Mouse (Mus musculus): ENCODE measurements around the gene Il12rb1. TPM values are rescaled to one million over a fixed set of nuclear protein-coding genes. Genes with fewer than 3 reads are reported as not detected.
"Not testable (repeated sequence)": the region's sequence is repeated elsewhere in the genome, so short reads cannot be mapped to it uniquely, and the experiment has no call there.

Il12rb1 gene
- total RNA-seq, 1 experiment from 2014 or later, result 2.7 TPM

GRCm38 (mm10) chr8:70820101-70820935 lies 12.1 kb downstream of the Il12rb1 start:
- ATAC-seq (replicated peaks; ENCODE audit: insufficient number of reproducible peaks, low FRiP score, low TSS enrichment, poor library complexity, severe bottlenecking), result no peak

GRCm38 (mm10) chr8:70821399-70821962 lies 13.2 kb downstream of the Il12rb1 start:
- ATAC-seq (replicated peaks; ENCODE audit: insufficient number of reproducible peaks, low FRiP score, low TSS enrichment, poor library complexity, severe bottlenecking), result peak; percentile 87

GRCm38 (mm10) chr8:70821992-70822391 lies 13.7 kb downstream of the Il12rb1 start:
- ATAC-seq (replicated peaks; ENCODE audit: insufficient number of reproducible peaks, low FRiP score, low TSS enrichment, poor library complexity, severe bottlenecking), result no peak

GRCm38 (mm10) chr8:70822594-70822993 lies 14.3 kb downstream of the Il12rb1 start:
- not testable (repeated sequence) for ATAC-seq (replicated peaks; ENCODE audit: insufficient number of reproducible peaks, low FRiP score, low TSS enrichment, poor library complexity, severe bottlenecking)

- ATAC-seq (replicated peaks; ENCODE audit: insufficient number of reproducible peaks, low FRiP score, low TSS enrichment, poor library complexity, severe bottlenecking), result no peak
Measured at GRCm38 (mm10) chr8:70823802-70824201, 15.6 kb downstream of the Il12rb1 start.

- no peak for ATAC-seq (replicated peaks; ENCODE audit: insufficient number of reproducible peaks, low FRiP score, low TSS enrichment, poor library complexity, severe bottlenecking)
Measured at GRCm38 (mm10) chr8:70825816-70826215, 17.6 kb downstream of the Il12rb1 start.

- no peak for ATAC-seq (replicated peaks; ENCODE audit: insufficient number of reproducible peaks, low FRiP score, low TSS enrichment, poor library complexity, severe bottlenecking)
Measured at GRCm38 (mm10) chr8:70827010-70827409, 18.8 kb downstream of the Il12rb1 start.

- no peak for ATAC-seq (replicated peaks; ENCODE audit: insufficient number of reproducible peaks, low FRiP score, low TSS enrichment, poor library complexity, severe bottlenecking)
Measured at GRCm38 (mm10) chr8:70827796-70828195, 19.5 kb downstream of the Il12rb1 start.

GRCm38 (mm10) chr8:70831517-70831916 lies 23.3 kb downstream of the Il12rb1 start:
- no peak for ATAC-seq (replicated peaks; ENCODE audit: insufficient number of reproducible peaks, low FRiP score, low TSS enrichment, poor library complexity, severe bottlenecking)

GRCm38 (mm10) chr8:70832371-70832770 lies 24.1 kb downstream of the Il12rb1 start:
- ATAC-seq (replicated peaks; ENCODE audit: insufficient number of reproducible peaks, low FRiP score, low TSS enrichment, poor library complexity, severe bottlenecking), result no peak

- peak; percentile 67 for ATAC-seq (replicated peaks; ENCODE audit: insufficient number of reproducible peaks, low FRiP score, low TSS enrichment, poor library complexity, severe bottlenecking)
Measured at GRCm38 (mm10) chr8:70833018-70833482, 24.8 kb downstream of the Il12rb1 start.

- 0 out of 2 replicates have a peak, but pooled peaks have one; percentile 1 for ATAC-seq (replicated peaks; ENCODE audit: insufficient number of reproducible peaks, low FRiP score, low TSS enrichment, poor library complexity, severe bottlenecking)
Measured at GRCm38 (mm10) chr8:70833520-70833919, 25.3 kb downstream of the Il12rb1 start.

GRCm38 (mm10) chr8:70834071-70834470 lies 25.8 kb downstream of the Il12rb1 start:
- ATAC-seq (replicated peaks; ENCODE audit: insufficient number of reproducible peaks, low FRiP score, low TSS enrichment, poor library complexity, severe bottlenecking), result no peak

- no peak for ATAC-seq (replicated peaks; ENCODE audit: insufficient number of reproducible peaks, low FRiP score, low TSS enrichment, poor library complexity, severe bottlenecking)
Measured at GRCm38 (mm10) chr8:70836666-70837065, 28.4 kb downstream of the Il12rb1 start.

GRCm38 (mm10) chr8:70838654-70839407 lies 30.6 kb downstream of the Il12rb1 start:
- no peak for ATAC-seq (replicated peaks; ENCODE audit: insufficient number of reproducible peaks, low FRiP score, low TSS enrichment, poor library complexity, severe bottlenecking)

- ATAC-seq (replicated peaks; ENCODE audit: insufficient number of reproducible peaks, low FRiP score, low TSS enrichment, poor library complexity, severe bottlenecking), result peak; percentile 78
Measured at GRCm38 (mm10) chr8:70839408-70840351, 31.4 kb downstream of the Il12rb1 start, which contains the start of gene Arrdc2. Gene Arrdc2, minus strand, starts transcription at chr8:70839720.

GRCm38 (mm10) chr8:70840590-70840989 lies 32.3 kb downstream of the Il12rb1 start:
- no peak for ATAC-seq (replicated peaks; ENCODE audit: insufficient number of reproducible peaks, low FRiP score, low TSS enrichment, poor library complexity, severe bottlenecking)
